Mouse (Mus musculus): Measurements from ENCODE around the gene Dnal4. TPM values are rescaled to one million over a fixed set of nuclear protein-coding genes. Genes with fewer than 3 reads are reported as not detected.
"Not testable (repeated sequence)": the region's sequence is repeated elsewhere in the genome, so short reads cannot be mapped to it uniquely, and the experiment has no call there.

The Dnal4 gene
- 84.8 and 91.6 TPM in 2 replicates for polyA plus RNA-seq (2015; fragmentation: Nextera tagmentation; extraction: Ambion mirVana)

DNA sequence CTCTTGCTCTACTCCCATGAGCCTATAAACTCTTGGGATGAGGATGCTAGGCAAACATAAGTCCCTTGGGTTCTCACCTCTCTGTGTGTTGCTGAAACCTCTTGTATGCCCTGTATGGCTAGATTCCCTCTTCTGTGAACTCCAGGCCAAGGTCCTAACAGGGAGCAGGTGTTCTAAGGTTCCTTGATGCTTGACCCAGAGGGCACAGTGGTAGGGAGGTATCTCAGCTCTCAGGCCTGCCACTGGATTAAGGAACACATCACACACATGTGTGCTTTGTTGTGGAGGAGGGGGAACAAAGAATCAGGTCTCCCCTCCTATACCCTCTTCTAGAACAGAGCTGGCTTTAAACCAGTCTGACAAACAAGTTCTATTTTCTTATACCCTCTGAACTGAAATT, at the start of gene Dnal4:
Gene Dnal4 (minus strand): TSS at position 101 of the 400 bp plus-strand sequence.
- no peak for ATAC-seq
- Histone ChIP-seq H3K9ac (replicated peaks) (no peak within 1 kb of the TSS), H3K27me3 (no peaks in the 10 kb centered on the region; the same call in 1 of the 2 replicates), H3K27ac (no peak within 1 kb of the TSS), H3K36me3 (no peaks in the 10 kb centered on the region), H3K9me3 (no peaks in the 10 kb centered on the region), H3K4me1 (replicated peaks) (peaks cover 22% of the 10 kb centered on the region), H3K4me2 (replicated peaks) (no peak within 1 kb of the TSS), H3K4me3 (replicated peaks) (no peak within 1 kb of the TSS)

DNA sequence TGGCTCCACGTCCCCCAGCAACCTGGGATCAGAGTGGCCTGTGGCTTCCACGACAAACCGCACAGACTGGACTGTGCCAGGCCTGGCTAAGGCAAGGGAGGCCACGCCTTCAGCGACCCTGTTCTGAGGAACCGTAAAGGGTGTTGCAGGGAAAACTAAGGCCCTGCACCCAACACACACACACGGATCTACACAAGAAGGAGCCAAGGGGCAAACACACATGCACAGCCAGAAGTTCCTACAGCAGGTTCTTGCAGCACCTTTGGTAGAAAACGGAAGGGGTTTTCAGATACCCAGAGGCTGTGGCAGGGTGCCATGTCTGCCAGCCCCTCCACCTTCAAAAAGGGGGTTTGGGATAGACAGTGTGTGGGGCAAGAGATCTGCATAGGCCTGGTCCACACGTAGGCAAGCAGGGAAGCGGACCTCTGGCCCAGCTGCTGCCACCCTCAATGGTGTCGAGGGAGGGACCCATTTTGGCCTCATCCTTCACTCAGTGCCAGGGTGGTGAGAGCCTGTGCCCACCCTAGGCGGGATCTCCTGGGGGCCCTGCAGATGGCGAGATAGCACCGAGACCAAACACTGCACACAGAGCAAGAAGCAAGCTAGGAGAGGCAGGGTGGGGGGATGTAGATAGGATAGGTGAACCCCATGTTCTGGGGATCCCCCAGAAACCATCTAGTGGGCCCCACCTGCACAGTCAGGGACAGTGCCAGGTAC, 49.6 kb upstream of the Dnal4 start:
- H3K27me3 ChIP-seq = no peaks in the 10 kb centered on the region
- peak overlapping the region; percentile 49 for H3K9ac ChIP-seq (replicated peaks)
- no peaks in the 10 kb centered on the region for H3K9me3 ChIP-seq
- no peak overlapping the region for H3K4me3 ChIP-seq (replicated peaks)
- peaks cover 59% of the 10 kb centered on the region for H3K36me3 ChIP-seq
- peak overlapping the region; percentile 17; the same call in 1 of the 2 replicates for H3K4me2 ChIP-seq (replicated peaks)
- peaks cover 87% of the 10 kb centered on the region for H3K4me1 ChIP-seq (replicated peaks)
- ATAC-seq = no peak
- peak overlapping the region; percentile 28; the same call in 1 of the 2 replicates for H3K27ac ChIP-seq
- WGBS = 91% methylated on average over 14 of the region's 14 CpGs

DNA sequence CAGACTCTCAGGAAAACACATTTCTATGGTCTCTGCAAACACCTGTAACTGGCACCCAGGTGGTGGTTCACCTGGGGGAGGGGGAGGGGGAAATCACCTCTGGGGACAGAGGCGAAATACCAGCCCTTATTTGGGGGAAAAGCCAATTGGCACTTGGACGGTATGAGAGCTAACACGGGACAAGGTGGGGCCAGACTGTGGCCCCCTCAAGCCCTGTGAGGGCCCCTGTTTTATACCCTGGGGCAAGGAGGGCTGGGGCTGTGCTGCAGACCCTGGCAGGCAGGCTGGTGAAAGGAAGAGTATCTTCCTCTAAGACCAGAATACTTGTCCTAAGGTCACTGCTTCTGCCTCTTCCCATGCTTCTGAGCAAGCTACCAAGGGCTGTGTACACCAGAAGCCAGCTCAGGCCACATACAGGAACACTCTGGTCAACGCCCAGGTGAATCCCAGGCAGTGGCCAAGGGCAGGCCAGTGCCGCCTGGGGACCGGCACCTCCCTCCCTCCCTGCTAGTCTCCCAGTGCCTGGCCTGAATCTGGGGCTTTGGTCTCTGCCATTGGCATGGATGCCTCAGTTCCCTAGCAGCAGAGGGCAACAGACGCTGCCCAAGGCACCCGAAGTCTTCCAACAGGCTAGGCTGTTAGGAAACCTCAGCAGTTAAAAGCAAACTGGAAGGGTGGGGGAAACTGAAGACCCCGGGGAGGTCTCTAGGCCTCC, 48.7 kb upstream of the Dnal4 start:
- WGBS = 90% methylated on average over 9 of the region's 9 CpGs
- peaks cover 81% of the 10 kb centered on the region for H3K4me1 ChIP-seq (replicated peaks)

DNA sequence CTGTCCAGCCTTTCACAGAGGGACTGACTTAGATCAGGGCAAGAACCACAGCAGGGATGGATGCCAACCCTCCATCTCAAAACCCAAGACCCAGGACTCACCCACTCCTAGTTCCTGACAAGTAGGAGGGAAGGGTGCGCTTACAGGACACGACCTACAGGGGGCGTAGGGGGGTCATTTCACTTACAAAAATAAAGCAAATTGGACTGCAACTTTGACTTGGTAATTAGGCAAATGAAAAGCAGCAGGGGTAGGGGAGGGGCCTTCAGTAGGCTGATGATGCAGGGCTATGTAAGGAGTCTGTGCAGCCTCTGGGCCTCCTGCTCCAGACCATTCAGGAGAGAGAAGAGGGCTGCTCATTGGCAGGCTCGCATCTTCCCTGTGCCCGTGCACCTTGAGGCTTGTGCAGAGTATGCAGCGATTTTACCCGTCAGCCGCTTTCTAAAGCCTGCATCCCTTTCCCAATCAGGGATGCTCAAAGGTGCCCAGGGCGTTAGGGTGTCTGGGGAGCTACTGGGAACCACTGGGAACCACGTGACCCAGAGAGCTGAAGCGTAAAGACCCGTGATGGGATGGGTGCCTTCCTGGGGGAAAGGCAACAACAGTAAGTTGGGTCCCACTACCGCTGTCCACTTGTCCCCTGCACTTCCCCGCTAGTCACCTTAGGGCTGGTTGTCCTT, 47.6 kb upstream of the Dnal4 start:
- peak overlapping the region; percentile 0; the same call in 1 of the 2 replicates for H3K4me2 ChIP-seq (replicated peaks)
- no peaks in the 10 kb centered on the region for H3K27me3 ChIP-seq
- 54% methylated on average over 14 of the region's 14 CpGs for WGBS
- H3K4me3 ChIP-seq (replicated peaks) = no peak overlapping the region
- ATAC-seq = no peak
- peaks cover 70% of the 10 kb centered on the region for H3K4me1 ChIP-seq (replicated peaks)
- H3K36me3 ChIP-seq = peaks cover 58% of the 10 kb centered on the region
- H3K27ac ChIP-seq = peak overlapping the region; percentile 47; the same call in 1 of the 2 replicates
- peak overlapping the region; percentile 36; the same call in 1 of the 2 replicates for H3K9ac ChIP-seq (replicated peaks)
- no peaks in the 10 kb centered on the region for H3K9me3 ChIP-seq

More for the DNA sequence above, 48.7 kb upstream of the Dnal4 start:
- Histone ChIP-seq H3K9me3 (no peaks in the 10 kb centered on the region), H3K4me3 (replicated peaks) (no peak overlapping the region), H3K36me3 (peaks cover 58% of the 10 kb centered on the region), H3K4me2 (replicated peaks) (0 out of 2 replicates have a peak overlapping the region, but pooled peaks have one; percentile 1), H3K27ac (peak overlapping the region; percentile 28; the same call in 1 of the 2 replicates), H3K9ac (replicated peaks) (peak overlapping the region; percentile 21; the same call in 1 of the 2 replicates), H3K27me3 (no peaks in the 10 kb centered on the region)
- no peak for ATAC-seq

DNA sequence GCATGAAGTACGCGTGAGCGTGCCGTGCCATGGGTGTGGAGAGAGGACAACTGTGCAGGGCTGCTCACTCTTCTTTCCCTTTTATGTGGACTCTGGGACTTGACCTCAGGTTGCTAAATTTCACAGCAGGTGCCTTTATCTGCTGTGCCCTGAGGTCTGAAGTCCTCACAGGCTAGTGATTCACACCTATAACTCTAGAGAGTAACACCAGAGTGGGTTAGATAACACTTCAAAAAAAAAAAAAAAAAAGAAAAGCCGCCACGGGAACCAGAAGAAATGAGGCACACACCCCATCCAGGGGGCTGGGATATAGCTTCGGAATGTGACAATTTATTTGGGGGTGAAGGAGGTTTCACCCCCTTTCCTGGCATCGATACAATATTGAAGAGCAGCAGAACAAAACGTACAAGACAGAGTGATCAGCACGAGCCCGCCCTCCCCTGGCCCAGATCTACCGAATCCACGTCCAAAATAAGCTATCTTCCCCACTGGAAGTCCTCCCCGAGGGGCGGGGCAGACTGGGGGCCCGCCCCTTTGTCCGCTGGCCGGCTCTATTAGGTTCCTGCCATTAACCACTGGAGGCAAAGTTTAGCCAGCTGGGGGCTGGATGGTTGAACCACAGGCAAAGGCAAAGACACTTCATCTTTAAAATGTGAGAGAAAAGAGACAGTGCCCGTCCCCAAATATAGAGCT, 46.1 kb upstream of the Dnal4 start:
- no peak for ATAC-seq
- H3K27ac ChIP-seq = no peak overlapping the region
- no peak overlapping the region for H3K9ac ChIP-seq (replicated peaks)
- peaks cover 50% of the 10 kb centered on the region for H3K36me3 ChIP-seq
- no peaks in the 10 kb centered on the region for H3K27me3 ChIP-seq
- H3K9me3 ChIP-seq = no peaks in the 10 kb centered on the region
- no peak overlapping the region for H3K4me2 ChIP-seq (replicated peaks)
- no peak overlapping the region for H3K4me3 ChIP-seq (replicated peaks)
- peaks cover 54% of the 10 kb centered on the region for H3K4me1 ChIP-seq (replicated peaks)
- 75% methylated on average over 19 of the region's 19 CpGs for WGBS

DNA sequence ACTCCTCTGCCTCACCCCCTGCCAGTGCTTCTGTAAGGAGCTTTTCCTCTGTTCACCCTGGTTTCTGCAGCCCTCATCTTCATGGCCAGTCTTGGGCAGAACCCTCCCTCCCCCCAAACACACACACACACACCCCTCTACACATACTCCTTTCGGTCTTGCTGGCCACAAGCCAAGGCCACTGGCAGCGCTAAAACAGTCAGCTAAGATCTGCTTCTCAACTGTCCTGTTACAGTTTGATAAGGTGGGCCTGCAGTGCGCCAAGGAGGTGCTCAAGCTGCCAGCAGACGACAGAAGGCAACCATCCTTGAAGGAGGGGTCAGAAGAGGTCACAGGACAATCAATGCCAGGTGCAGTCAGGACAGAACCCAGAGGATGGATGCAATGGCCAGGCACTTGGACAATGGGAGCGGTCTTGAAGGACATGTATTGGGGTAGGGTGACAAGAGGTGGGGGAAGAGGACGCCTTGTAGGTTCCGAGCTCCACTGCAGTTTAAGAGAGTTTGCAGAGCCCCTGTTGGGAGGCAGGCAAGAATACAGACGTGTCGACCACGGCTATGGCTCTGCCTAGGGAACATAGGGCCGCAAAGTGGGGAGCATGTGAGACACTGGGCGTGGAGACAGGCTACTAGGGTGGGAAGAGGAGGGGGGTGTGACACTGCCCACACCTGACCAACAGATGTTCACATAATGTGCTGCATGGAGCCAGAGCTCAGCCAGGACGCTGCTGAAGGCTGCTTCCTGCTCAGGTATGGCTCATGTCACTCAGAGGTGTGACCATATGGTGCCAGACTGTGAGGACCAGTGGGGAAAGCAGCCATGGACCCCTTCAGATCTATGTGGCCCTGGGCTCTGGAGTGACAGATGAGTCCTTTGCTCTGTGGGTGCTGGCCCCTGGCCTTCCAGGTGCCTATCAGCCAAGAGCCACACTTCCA, 44.9 kb upstream of the Dnal4 start:
- Histone ChIP-seq H3K4me3 (replicated peaks) (no peak overlapping the region), H3K4me1 (replicated peaks) (peaks cover 42% of the 10 kb centered on the region), H3K36me3 (peaks cover 38% of the 10 kb centered on the region), H3K4me2 (replicated peaks) (no peak overlapping the region), H3K9ac (replicated peaks) (no peak overlapping the region), H3K27ac (no peak overlapping the region), H3K9me3 (0 out of 2 replicates have a peak, but pooled peaks cover 2% of the 10 kb centered on the region), H3K27me3 (no peaks in the 10 kb centered on the region)
- ATAC-seq = no peak; the same call in 1 of the 2 replicates
- 74% methylated on average over 13 of the region's 13 CpGs for WGBS

DNA sequence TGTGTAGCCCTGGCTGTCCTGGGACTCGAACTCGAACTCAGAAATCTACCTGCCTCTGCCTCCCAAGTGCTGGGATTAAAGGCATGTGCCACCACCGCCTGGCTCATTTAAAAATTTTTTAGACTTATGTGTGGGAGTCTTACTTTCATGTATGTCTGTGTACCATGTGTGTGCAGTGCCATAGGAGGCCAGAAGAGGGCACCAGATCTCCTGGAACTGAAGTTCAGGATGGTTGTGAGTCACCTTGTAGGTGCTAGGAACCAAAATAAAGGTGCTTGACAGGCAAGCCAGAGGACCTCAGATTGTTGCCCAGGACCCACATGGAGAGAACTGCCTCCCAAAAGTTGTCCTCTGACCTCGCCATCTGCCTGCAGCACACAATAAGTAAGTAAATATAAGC, 40.7 kb upstream of the Dnal4 start:
- Histone ChIP-seq H3K27me3 (peaks cover 2% of the 10 kb centered on the region; the same call in 1 of the 2 replicates), H3K36me3 (peaks cover 14% of the 10 kb centered on the region), H3K4me1 (replicated peaks) (peaks cover 19% of the 10 kb centered on the region), H3K27ac (no peak overlapping the region), H3K9ac (replicated peaks) (no peak overlapping the region), H3K9me3 (0 out of 2 replicates have a peak, but pooled peaks cover 2% of the 10 kb centered on the region), H3K4me3 (replicated peaks) (no peak overlapping the region), H3K4me2 (replicated peaks) (no peak overlapping the region)
- no peak for ATAC-seq
- 87% methylated on average over 4 of the region's 4 CpGs for WGBS

DNA sequence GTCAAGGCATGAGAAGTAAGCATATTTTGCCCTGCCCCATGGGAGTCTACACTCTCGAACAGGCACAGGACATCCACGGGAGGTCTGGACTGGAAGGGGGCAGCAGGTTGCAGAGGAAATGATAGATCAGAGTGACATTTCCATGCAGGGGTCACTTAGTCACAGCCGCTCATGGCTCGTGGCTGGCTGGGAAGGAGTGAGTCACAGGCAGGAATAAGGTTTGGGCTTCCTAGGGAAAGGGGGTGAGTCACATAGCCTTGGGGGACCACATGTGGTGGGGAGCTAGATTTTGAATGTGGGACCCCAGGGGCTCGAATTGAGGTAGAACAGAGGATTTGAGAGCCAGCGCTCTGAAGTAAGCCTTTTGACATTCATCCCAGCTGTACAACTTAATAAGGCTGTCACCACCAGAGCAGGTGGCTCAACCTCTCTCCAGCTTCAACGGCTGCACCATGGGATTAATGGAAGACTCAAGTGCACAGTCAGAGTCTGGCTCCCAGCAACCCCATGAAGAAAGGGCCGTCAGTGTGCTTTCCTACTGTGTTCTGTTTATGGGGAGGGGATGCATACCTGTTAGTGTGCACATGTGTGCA, 36.1 kb upstream of the Dnal4 start:
- WGBS = 33% methylated on average over 8 of the region's 8 CpGs

DNA sequence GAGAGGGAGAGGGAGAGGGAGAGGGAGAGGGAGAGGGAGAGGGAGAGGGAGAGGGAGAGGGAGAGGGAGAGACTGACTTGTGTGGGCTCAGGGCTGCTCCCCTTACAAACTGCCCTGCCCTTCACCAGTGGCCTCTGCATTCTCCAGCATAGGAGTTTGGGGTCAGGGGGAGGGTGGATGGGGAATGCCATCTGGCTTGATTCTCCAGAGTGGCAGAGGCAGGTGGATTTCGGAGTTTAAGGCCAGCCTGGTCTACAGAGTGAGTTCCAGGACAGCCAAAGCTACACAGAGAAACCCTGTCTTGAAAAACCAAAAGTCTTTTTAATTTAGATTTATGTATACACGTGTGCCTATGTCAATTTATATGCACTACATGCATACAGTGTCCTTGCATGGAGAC, 35.2 kb upstream of the Dnal4 start:
- not testable (repeated sequence) for H3K36me3 ChIP-seq; H3K27ac ChIP-seq; H3K9ac ChIP-seq (replicated peaks); H3K4me2 ChIP-seq (replicated peaks); H3K9me3 ChIP-seq; H3K4me3 ChIP-seq (replicated peaks); ATAC-seq
- H3K27me3 ChIP-seq = peaks cover 20% of the 10 kb centered on the region
- 73% methylated on average over 2 of the region's 2 CpGs for WGBS
- peaks cover 10% of the 10 kb centered on the region for H3K4me1 ChIP-seq (replicated peaks)

More for the DNA sequence above, 36.1 kb upstream of the Dnal4 start:
- 0 out of 2 replicates have a peak, but pooled peaks cover 2% of the 10 kb centered on the region for H3K9me3 ChIP-seq
- peaks cover 18% of the 10 kb centered on the region for H3K27me3 ChIP-seq
- no peak overlapping the region for H3K27ac ChIP-seq
- no peak for ATAC-seq
- H3K4me3 ChIP-seq (replicated peaks) = no peak overlapping the region
- no peak overlapping the region for H3K9ac ChIP-seq (replicated peaks)
- peaks cover 10% of the 10 kb centered on the region for H3K4me1 ChIP-seq (replicated peaks)
- H3K36me3 ChIP-seq = no peaks in the 10 kb centered on the region
- no peak overlapping the region for H3K4me2 ChIP-seq (replicated peaks)

DNA sequence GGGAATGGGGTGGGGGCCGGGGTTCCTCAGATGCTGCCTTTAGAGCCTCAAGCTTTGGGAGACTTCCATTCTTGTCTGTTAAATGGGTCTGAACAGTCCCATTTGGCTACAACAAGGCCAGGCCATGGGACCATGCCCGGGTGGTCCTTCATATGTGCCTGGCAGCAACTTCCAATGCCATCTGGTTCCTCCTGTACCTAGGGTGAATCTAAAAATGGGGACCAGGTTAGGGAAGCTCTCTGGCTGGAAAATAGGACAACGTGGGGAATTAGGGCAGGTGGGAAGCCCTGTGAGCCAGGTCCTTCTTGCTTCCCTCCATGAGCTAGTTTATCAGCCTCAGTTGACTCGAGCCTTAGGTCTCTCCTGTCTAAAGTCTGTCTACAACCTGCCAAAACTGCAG, 33.3 kb upstream of the Dnal4 start:
- no peak for ATAC-seq
- peaks cover 10% of the 10 kb centered on the region for H3K4me1 ChIP-seq (replicated peaks)
- no peak overlapping the region for H3K27ac ChIP-seq
- no peak overlapping the region for H3K4me2 ChIP-seq (replicated peaks)
- H3K4me3 ChIP-seq (replicated peaks) = no peak overlapping the region
- no peaks in the 10 kb centered on the region for H3K9me3 ChIP-seq
- H3K36me3 ChIP-seq = no peaks in the 10 kb centered on the region
- 72% methylated on average over 4 of the region's 4 CpGs for WGBS
- H3K9ac ChIP-seq (replicated peaks) = no peak overlapping the region
- H3K27me3 ChIP-seq = peaks cover 37% of the 10 kb centered on the region

All from midbrain, embryonic 13.5 days (tissue).